Mouse (Mus musculus) embryonic facial prominence, embryonic 11.5 days (tissue): ENCODE data around the gene Celf2. TPM values are rescaled to one million over a fixed set of nuclear protein-coding genes. Genes with fewer than 3 reads are reported as not detected.
A peak's percentile ranks its signal among the peaks of the same experiment; 100 is the strongest.

ENCODE experiments used
- ATAC-seq: fragments of 200-750 bp; cut with Nextera tagmentation; replicated peaks from 2 replicates; pipeline ENCODE4 v1.8.0; 2017; ENCODE audit warnings: low read depth; ENCODE audit not compliant: insufficient number of reproducible peaks, low FRiP score, low TSS enrichment
- DNase-seq: peaks from one replicate; pipeline ENCODE4 v3.0.0-alpha.2; 2015; ENCODE audit warnings: low spot score
- H3K27ac ChIP-seq: fragments of 300-500 bp; sonication (generic); replicated peaks from 2 replicates; pipeline ENCODE4 v1.5.1; 2014; ENCODE audit warnings: mild to moderate bottlenecking, low read depth, low read length, control low read depth
- H3K27me3 ChIP-seq: fragments of 300-500 bp; sonication (generic); 2 replicates; pipeline ENCODE4 v1.6.1; 2014; ENCODE audit warnings: mild to moderate bottlenecking, low read length, moderate library complexity, mixed read lengths; ENCODE audit not compliant: control insufficient read depth, insufficient read depth
- H3K36me3 ChIP-seq: fragments of 300-500 bp; sonication (generic); replicated peaks from 2 replicates; pipeline ENCODE4 v1.6.1; 2014; ENCODE audit warnings: low read depth, mild to moderate bottlenecking, low read length, moderate library complexity, mixed read lengths; ENCODE audit not compliant: control insufficient read depth, insufficient read depth
- H3K4me1 ChIP-seq: fragments of 300-500 bp; sonication (generic); 2 replicates; pipeline ENCODE4 v1.6.1; 2014; ENCODE audit warnings: low read length, mixed read lengths; ENCODE audit not compliant: control insufficient read depth, insufficient read depth
- H3K4me2 ChIP-seq: fragments of 300-500 bp; sonication (generic); 2 replicates; pipeline ENCODE4 v1.6.1; 2014; ENCODE audit warnings: low read depth, mild to moderate bottlenecking, control low read depth, low read length, moderate library complexity
- H3K4me3 ChIP-seq: fragments of 300-500 bp; sonication (generic); 2 replicates; pipeline ENCODE4 v1.5.1; 2014; ENCODE audit warnings: low read depth, low read length, control low read depth
- H3K9ac ChIP-seq: fragments of 300-500 bp; sonication (generic); replicated peaks from 2 replicates; pipeline ENCODE4 v1.6.1; 2014; ENCODE audit warnings: mild to moderate bottlenecking, control low read depth, low read length
- H3K9me3 ChIP-seq: fragments of 300-500 bp; sonication (generic); replicated peaks from 2 replicates; pipeline ENCODE4 v1.6.1; 2016; ENCODE audit warnings: mild to moderate bottlenecking, low read length, inconsistent platforms, mixed read lengths; ENCODE audit not compliant: control insufficient read depth
- WGBS: fragments of 180-500 bp; shearing (Covaris S2); extraction: QIAGEN DNeasy Blood & Tissue Kit; methylation state at CpG from one replicate; pipeline ENCODE4 v1.1.7; 2014; 5-methylcytosine and 5-hydroxymethylcytosine counted together
- polyA plus RNA-seq: library from polyadenylated mRNA; unstranded; fragments of >200 nt; fragmentation: Nextera tagmentation; extraction: Ambion mirVana; gene quantifications from 2 replicates; pipeline ENCODE4 v1.2.1, GENCODE M21; 2014

Celf2 gene
- polyA plus RNA-seq, 1 experiment from 2014 or later = 43.2 TPM

GRCm38 (mm10) chr2:6950702-6951101, 558.7 kb downstream of the Celf2 start:
- H3K27ac ChIP-seq = no peak overlapping the region
- no peak overlapping the region for H3K4me3 ChIP-seq
- no peaks in the 10 kb centered on the region for H3K36me3 ChIP-seq
- no peak overlapping the region for H3K9ac ChIP-seq
- H3K4me2 ChIP-seq = no peak overlapping the region
- 87% methylated on average over 4 of the region's 4 CpGs for WGBS
- ATAC-seq (no peak), DNase-seq (no peak)
- H3K9me3 ChIP-seq = no peaks in the 10 kb centered on the region
- H3K27me3 ChIP-seq = no peaks in the 10 kb centered on the region
- H3K4me1 ChIP-seq = no peaks in the 10 kb centered on the region

- ATAC-seq = no peak
Observed at GRCm38 (mm10) chr2:6945638-6946415, 563.5 kb downstream of the Celf2 start.

GRCm38 (mm10) chr2:6943651-6944050, 565.7 kb downstream of the Celf2 start:
- DNase-seq = no peak
- Histone ChIP-seq H3K36me3 (no peaks in the 10 kb centered on the region), H3K9me3 (no peaks in the 10 kb centered on the region), H3K9ac (no peak overlapping the region), H3K27me3 (no peaks in the 10 kb centered on the region), H3K4me3 (no peak overlapping the region), H3K4me2 (no peak overlapping the region), H3K4me1 (no peaks in the 10 kb centered on the region), H3K27ac (no peak overlapping the region)
- WGBS = 85% methylated on average over 8 of the region's 8 CpGs
- ATAC-seq = no peak

More at GRCm38 (mm10) chr2:6945638-6946415, 563.5 kb downstream of the Celf2 start:
- 71% methylated on average over 9 of the region's 9 CpGs for WGBS
- Histone ChIP-seq H3K4me3 (no peak overlapping the region), H3K4me1 (no peaks in the 10 kb centered on the region), H3K27ac (no peak overlapping the region), H3K4me2 (no peak overlapping the region), H3K27me3 (no peaks in the 10 kb centered on the region), H3K9ac (no peak overlapping the region), H3K36me3 (no peaks in the 10 kb centered on the region), H3K9me3 (no peaks in the 10 kb centered on the region)
- no peak for DNase-seq

GRCm38 (mm10) chr2:6942635-6943390, 566.5 kb downstream of the Celf2 start:
- H3K4me3 ChIP-seq = no peak overlapping the region
- DNase-seq (no peak), ATAC-seq (peak; percentile 9; the same call in 1 of the 2 replicates)
- H3K4me2 ChIP-seq = no peak overlapping the region
- H3K9me3 ChIP-seq = no peaks in the 10 kb centered on the region
- H3K27ac ChIP-seq = no peak overlapping the region
- no peaks in the 10 kb centered on the region for H3K36me3 ChIP-seq
- H3K27me3 ChIP-seq = no peaks in the 10 kb centered on the region
- no peaks in the 10 kb centered on the region for H3K4me1 ChIP-seq
- WGBS = 79% methylated on average over 2 of the region's 2 CpGs
- H3K9ac ChIP-seq = no peak overlapping the region

GRCm38 (mm10) chr2:6939143-6939542, 570.2 kb downstream of the Celf2 start:
- H3K4me3 ChIP-seq = no peak overlapping the region
- ATAC-seq (no peak), DNase-seq (no peak)
- H3K36me3 ChIP-seq = no peaks in the 10 kb centered on the region
- no peak overlapping the region for H3K27ac ChIP-seq
- H3K4me2 ChIP-seq = no peak overlapping the region
- H3K27me3 ChIP-seq = no peaks in the 10 kb centered on the region
- no peaks in the 10 kb centered on the region for H3K9me3 ChIP-seq
- no peaks in the 10 kb centered on the region for H3K4me1 ChIP-seq
- WGBS = 87% methylated on average over 2 of the region's 2 CpGs
- H3K9ac ChIP-seq = no peak overlapping the region

GRCm38 (mm10) chr2:6933130-6933529, 576.2 kb downstream of the Celf2 start:
- H3K4me2 ChIP-seq = no peak overlapping the region
- H3K9ac ChIP-seq = no peak overlapping the region
- no peaks in the 10 kb centered on the region for H3K27me3 ChIP-seq
- ATAC-seq (no peak), DNase-seq (no peak)
- H3K9me3 ChIP-seq = no peaks in the 10 kb centered on the region
- no peak overlapping the region for H3K4me3 ChIP-seq
- no peaks in the 10 kb centered on the region for H3K36me3 ChIP-seq
- H3K4me1 ChIP-seq = no peaks in the 10 kb centered on the region
- H3K27ac ChIP-seq = no peak overlapping the region
- 90% methylated on average over 12 of the region's 12 CpGs for WGBS

GRCm38 (mm10) chr2:6927693-6928360, 581.5 kb downstream of the Celf2 start:
- Histone ChIP-seq H3K4me1 (no peaks in the 10 kb centered on the region), H3K27me3 (no peaks in the 10 kb centered on the region), H3K9me3 (no peaks in the 10 kb centered on the region), H3K27ac (no peak overlapping the region), H3K4me3 (no peak overlapping the region), H3K36me3 (no peaks in the 10 kb centered on the region), H3K9ac (no peak overlapping the region), H3K4me2 (no peak overlapping the region)
- ATAC-seq = no peak
- WGBS = 91% methylated on average over 4 of the region's 4 CpGs
- DNase-seq = no peak

- no peak overlapping the region for H3K4me2 ChIP-seq
- no peak overlapping the region for H3K9ac ChIP-seq
- no peaks in the 10 kb centered on the region for H3K9me3 ChIP-seq
- H3K4me1 ChIP-seq = no peaks in the 10 kb centered on the region
- no peak overlapping the region for H3K27ac ChIP-seq
- ATAC-seq (no peak), DNase-seq (no peak)
- WGBS = 75% methylated on average over 5 of the region's 5 CpGs
- H3K27me3 ChIP-seq = no peaks in the 10 kb centered on the region
- no peaks in the 10 kb centered on the region for H3K36me3 ChIP-seq
- no peak overlapping the region for H3K4me3 ChIP-seq
Observed at GRCm38 (mm10) chr2:6925505-6925904, 583.9 kb downstream of the Celf2 start.
